Mouse (Mus musculus): ENCODE measurements at regions not wholly inside any gene's neighbourhood (a gene's known extent, or its start where the extent isn't known, plus 50 kb on each side); places are given as distances from the start of the nearest gene placed in this dataset.
"Not testable (repeated sequence)": the region's sequence is repeated elsewhere in the genome, so short reads cannot be mapped to it uniquely, and the experiment has no call there.

GRCm38 (mm10) chr9:25655767-25656513 lies 174.6 kb downstream of the Eepd1 start:
- DNase-seq (ENCODE audit: low spot score): peak; percentile 37

DNA sequence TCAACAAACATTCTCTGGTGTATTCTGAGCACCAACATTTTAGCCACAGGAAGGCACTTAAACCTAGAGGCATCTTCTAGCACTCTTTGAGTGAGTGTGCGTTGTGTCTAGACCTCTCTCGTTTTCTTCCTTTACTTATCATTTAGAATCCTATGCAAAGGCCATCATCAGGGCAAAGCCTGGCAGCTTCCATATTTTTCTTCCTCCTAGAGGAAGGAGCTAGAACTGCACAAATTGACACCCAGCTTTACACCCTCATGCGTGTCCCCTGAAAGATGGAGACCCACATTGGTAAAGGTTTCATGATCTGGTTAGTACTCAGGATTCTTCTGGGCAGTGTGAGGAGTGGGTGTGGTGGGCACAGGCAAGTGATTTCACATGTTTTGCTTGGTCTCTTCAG lies 175.2 kb downstream of the Eepd1 start:
- DNase-seq (ENCODE audit: low spot score): no peak

DNA sequence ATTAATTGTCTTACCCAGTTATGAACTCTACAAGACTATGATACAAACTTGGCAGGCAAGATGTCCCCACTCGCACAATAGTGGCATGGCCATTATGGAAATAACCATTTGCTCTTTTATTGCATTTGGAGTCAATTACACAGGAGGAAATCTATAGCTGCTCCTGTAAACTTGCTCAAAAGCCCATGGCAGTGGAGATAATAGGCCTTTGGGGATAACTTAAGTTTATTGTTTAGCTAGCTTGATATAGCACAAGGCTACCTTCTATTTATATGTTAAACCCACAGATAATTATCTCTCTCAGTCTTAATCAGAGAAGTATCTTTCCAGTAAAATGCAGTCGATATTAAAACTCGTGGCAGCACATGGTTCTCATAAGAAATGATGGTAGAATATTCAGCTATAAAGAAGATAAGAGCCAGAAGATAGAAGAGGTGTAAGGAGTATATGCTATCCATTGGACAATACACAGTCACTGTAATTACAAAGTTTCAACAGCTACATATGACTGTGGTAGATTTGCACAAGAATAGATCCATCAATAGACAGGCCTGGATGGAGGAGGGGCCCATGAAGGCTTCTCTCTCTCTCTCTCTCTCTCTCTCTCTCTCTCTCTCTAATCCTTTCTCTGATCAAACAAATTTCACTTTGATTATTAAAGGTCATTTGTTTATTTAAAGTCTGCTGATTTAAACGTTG lies 202.4 kb downstream of the Eepd1 start:
- DNase-seq (ENCODE audit: low spot score): no peak

DNA sequence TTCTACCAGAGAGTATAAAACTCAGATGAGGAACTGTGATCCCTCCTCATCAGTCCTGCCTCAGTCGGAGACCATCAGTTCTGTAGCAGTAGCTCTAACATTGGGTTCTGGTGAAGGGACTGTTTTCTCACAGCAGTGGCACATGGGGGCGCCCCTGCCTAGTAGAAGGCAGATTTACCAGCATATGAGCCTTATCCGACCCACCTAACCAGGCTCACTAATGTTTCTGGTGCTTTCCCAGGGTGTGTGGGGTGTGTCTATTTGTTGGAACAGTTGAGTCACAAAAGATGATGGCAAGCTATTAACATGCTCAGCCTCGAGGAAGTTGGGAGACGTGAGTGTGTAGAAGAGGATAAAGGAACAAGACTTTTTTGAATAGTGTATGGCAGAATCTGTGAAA lies 212.3 kb downstream of the Eepd1 start:
- DNase-seq (ENCODE audit: low spot score): peak; percentile 5

GRCm38 (mm10) chr9:25695018-25695417 lies 213.7 kb downstream of the Eepd1 start:
- no peak for DNase-seq (ENCODE audit: low spot score)

DNA sequence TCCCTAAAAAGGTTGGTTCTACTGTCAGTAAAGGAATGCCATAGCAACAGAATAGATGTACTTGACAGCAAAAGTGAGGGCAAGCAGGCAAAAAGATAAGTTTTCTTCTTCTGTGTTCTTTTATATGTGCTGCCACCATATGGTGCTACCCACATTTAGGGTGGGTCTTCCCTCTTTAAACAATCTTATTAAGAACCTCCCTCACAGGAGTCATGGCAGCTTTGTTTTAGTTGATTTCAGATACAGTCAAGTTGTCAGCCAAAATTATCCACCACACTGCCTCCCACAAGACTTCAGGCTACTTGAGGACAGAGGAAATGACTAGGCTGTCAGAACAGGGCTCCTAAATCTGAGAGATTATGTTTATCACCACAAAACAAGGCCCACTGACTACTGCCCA lies 232.3 kb downstream of the Eepd1 start:
- no peak for DNase-seq (ENCODE audit: low spot score)

DNA sequence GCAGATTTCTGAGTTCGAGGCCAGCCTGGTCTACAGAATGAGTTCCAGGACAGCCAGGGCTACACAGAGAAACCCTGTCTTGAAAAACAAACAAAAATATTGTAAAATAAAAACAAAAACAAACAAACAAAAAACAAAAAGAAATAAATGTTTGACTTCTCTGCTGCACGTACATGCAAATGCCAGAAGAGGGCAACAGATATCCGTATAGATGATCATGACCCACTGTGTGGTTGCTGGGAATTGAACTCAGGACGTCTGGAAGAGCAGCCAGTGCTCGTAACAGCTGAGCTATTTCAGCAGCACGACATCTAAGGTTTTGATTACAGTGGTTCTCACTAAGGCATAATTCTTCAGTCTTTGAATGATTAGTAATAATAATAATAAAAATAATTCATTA lies 262.8 kb downstream of the Eepd1 start:
- no peak for DNase-seq (ENCODE audit: low spot score)

DNA sequence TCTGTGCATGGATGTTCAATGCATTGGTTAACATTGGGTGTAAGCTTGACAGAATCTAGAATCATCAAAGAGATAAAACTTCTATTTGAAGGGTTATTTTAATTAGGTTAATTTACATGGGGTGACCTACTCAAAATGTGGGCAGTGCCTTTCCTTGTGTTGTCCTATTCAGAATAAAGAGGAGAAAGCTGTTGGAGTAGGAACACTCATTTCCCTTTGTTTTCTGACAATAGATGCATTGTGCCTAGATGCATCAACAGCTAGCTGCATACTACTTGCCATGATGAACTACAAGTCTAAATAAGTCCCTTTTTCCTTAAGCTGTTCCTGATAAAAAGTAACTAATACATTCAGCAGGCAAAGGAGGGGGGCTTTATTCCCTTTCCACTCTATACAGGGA lies 269.8 kb downstream of the Eepd1 start:
- DNase-seq (ENCODE audit: low spot score): no peak

DNA sequence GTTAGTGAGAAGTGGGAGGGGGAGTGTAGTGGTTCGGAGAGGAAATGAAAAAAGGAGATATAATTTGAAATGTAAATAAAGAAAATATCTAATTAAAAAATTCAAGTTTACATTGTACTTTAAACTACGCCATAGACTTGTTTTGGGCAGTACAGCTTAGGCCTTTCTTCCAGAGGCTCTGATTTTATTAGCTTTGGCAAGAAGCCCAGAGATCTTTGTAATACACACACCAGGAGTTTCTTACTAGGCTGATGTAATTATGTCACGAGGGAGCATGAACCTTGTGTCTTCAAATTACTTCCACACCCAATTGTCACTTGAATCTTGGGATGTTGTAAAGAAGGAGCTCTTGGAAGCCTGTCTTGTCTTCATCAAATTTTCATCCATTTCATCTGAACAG lies 292.6 kb downstream of the Eepd1 start:
- DNase-seq (ENCODE audit: low spot score): peak; percentile 81

DNA sequence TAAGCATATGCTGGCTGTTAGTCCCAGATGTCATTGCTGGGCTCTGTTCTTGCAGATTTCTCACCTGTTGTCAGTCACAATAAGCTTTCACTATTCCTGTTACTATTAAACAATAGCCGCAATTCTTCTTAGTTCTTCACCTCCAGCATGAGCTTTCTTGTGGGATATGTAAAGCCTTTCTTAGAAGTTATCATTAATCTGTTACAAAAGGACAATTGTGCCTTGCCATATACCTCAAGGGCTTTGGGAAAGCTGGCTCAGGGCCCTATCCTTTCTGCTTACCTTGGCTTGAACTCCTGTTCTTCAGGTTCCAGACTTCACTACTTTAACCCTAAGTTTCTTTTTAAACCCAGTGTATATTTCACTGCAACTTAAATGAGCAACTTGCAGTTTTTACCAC lies 301.3 kb downstream of the Eepd1 start:
- no peak for DNase-seq (ENCODE audit: low spot score)

GRCm38 (mm10) chr9:25795142-25795910 lies 314.0 kb downstream of the Eepd1 start:
- no peak for DNase-seq (ENCODE audit: low spot score)

- DNase-seq (ENCODE audit: low spot score): no peak
Measured at GRCm38 (mm10) chr9:25809562-25809961, 328.2 kb downstream of the Eepd1 start.

- no peak for DNase-seq (ENCODE audit: low spot score)
Measured at GRCm38 (mm10) chr9:25833295-25833694, 351.9 kb downstream of the Eepd1 start.

DNA sequence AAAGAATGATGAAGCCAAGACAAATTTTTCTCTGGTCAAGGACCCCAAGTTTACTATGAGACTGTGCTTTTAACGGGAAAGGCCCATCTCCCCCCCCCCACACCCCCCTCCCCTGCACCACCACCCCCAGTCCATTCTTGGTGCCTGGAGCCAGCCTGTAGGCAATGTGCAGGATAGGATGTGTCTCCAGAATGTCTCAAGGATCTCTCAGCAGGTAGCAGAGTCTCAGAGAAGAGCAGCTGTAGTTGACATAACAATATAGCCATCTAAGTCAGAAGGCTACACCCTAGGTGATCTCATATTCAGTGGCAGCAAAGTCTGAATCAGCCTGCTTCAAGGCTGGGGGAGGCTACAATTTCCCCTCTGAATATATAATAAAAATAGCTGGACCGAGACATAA lies 368.6 kb downstream of the Eepd1 start:
- DNase-seq (ENCODE audit: low spot score): not testable (repeated sequence)

- not testable (repeated sequence) for DNase-seq (ENCODE audit: low spot score)
Measured at GRCm38 (mm10) chr9:25850608-25851007, 369.3 kb downstream of the Eepd1 start.

GRCm38 (mm10) chr9:25854545-25854944 lies 373.2 kb downstream of the Eepd1 start:
- no peak for DNase-seq (ENCODE audit: low spot score)

DNA sequence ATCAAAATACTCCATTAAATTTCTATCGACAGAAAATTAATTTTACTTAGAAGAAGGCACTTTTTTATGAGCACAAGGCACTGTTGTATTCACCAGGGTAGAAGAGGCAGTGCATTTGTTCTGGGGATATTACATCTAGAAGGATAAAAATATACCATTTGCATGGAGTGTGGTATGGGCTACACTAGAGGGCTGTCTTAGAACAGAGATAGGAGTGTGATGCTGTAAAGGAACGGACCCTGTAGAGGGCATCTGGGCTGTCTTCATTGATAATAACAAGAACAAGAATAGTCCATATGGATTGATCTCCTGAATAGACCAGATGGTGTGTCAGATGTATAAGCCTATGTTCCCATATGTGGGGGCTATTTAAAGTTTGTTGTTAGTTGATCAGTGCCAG lies 388.9 kb downstream of the Eepd1 start:
- DNase-seq (ENCODE audit: low spot score): no peak

DNA sequence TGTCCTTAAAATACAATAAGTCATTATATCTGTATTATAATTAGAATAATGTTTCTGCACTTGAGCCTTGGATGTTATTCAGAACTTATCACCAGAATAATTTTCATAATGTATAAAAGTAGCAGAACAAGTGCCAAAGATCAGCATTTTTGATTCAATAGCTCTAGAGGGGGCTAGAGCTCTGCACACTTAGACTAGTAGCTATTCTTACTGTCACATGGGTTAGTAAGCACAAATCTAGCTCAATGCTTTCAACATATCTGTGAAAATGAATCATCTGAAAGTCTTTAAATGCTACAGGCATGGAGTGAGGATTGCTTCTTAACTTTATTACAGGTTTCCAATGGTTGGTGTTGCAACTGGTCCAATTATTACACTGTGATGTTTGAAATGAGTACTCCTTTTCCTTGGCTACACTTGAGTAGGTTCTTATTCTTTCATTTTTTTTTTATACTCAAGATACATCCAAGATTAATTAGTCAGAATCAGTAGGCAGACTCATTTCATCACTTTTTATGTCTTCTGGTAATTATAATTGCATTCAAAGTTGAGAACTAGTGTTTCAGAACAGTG lies 415.1 kb downstream of the Eepd1 start:
- no peak for DNase-seq (ENCODE audit: low spot score)

All from MN1 (cell line).